Mouse (Mus musculus): ENCODE measurements around the gene Hsf2bp.
"Not testable (repeated sequence)": the region's sequence is repeated elsewhere in the genome, so short reads cannot be mapped to it uniquely, and the experiment has no call there.

Hsf2bp gene

GRCm38 (mm10) chr17:32035609-32036508 lies at the start of gene Hsf2bp, which contains the start of gene Rrp1b:
Gene Hsf2bp (minus strand): TSS chr17:32036349.
Gene Rrp1b (plus strand): TSS chr17:32036100.
- DNase-seq (ENCODE audit: low read depth, low spot score), result peak; percentile 88

- DNase-seq (ENCODE audit: low read depth, low spot score), result no peak
These were observed 47.2 kb upstream of the Hsf2bp start for GRCm38 (mm10) chr17:32083351-32083750.

DNA sequence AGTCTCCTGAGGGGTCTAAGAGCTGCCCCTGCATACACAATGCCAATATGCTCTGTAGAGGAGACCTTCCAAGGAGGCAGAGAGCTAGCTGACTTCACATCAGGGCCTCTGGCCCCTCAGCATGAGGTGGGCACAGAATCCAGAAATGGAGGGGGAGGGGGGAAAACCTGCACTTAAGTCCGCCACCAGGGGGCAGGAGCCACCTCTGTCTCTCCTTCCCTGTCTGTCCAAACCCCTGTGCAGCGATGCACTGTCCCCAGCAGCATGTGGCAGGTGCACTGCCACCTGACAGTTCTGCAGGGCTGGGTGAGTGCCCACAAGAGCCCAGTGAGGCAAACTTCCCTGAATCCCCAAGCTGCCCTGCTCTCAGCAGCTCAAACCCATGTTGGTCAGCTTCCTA lies 39.0 kb upstream of the Hsf2bp start:
- peak; percentile 81 for DNase-seq (ENCODE audit: low read depth, low spot score)

- no peak for DNase-seq (ENCODE audit: low read depth, low spot score)
These were observed 38.5 kb upstream of the Hsf2bp start for GRCm38 (mm10) chr17:32074658-32075057.

GRCm38 (mm10) chr17:32073359-32073758 lies 37.2 kb upstream of the Hsf2bp start:
- DNase-seq (ENCODE audit: low read depth, low spot score), result peak; percentile 76

GRCm38 (mm10) chr17:32068810-32069209 lies 32.7 kb upstream of the Hsf2bp start:
- DNase-seq (ENCODE audit: low read depth, low spot score), result no peak

DNA sequence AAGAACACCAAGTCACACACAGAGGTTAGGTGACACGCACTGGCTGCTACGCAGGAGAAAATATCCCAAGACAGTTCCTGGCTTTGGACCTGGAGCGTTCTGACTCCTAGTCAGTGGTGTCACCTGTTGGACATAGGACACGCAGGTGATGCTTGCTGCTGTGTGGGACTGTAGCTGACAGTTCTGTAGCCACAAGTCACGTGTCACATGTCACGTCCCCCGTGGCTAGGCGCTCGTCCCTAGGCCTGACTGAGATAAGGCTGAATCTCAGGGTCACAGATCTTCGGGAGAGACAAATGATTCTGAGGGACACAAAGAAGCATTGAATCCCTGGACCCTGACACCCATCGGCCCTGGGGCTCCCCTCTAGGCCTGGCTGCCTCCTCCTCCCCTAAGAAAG lies 32.2 kb upstream of the Hsf2bp start:
- DNase-seq (ENCODE audit: low read depth, low spot score), result no peak

DNA sequence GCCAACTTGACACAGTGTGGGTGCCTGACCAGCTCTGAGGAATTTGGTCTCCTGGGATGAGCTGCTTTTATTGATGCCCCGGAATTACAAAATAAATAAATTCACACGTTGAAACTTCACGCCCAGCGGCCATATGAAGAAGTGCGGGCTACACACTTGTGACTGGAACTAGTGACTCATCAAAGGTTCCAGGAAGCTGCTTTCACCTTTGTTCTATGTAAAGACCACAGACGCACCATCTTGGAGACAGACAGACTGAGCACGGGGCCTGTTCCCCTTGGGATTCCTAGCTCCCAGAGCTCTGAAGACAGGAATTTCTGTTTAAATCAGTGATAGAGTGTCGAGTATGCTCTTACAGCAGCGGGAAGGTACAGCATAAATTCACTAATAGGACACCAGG lies 31.4 kb upstream of the Hsf2bp start:
- peak; percentile 68 for DNase-seq (ENCODE audit: low read depth, low spot score)

DNA sequence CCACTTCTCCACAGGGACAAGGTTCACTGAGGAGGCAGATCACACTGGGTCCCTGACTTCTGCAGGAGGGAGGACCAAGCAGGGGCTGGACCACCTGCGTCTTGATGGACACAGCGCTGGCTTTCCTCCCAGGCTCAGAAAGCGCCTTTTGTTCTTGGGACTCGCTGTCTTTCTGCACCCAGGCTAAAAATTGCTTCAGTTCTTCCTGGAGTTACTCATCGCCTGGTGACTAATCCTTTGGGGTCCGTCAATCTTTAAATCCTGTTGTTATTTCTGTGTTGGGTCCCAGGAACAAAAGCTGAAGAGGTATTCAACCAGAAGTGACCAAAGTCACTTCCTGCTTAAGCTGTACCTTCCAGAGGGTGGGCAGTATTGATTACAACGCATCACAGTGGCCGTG lies 28.6 kb upstream of the Hsf2bp start:
- DNase-seq (ENCODE audit: low read depth, low spot score), result not testable (repeated sequence)

GRCm38 (mm10) chr17:32063654-32064053 lies 27.5 kb upstream of the Hsf2bp start:
- no peak for DNase-seq (ENCODE audit: low read depth, low spot score)

DNA sequence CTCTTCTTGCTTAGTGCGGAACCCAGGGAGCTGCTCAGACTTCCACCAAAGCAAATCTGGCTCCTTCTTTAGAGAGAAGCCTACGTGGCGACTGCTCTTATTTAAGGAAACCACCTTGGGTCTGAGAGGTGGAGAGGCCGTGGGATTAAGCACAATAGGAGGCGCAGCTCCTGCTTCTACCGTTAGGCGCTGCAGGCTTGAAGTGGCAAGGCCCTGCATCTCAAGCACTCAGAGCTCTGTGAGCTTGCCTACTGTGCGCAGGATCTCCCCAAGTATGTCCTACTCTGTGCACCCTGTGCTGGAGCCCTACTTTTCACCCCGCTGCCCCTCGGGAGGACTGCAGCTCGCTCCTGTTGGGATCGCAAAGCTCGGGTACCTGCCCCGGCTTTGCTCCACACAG lies 25.1 kb upstream of the Hsf2bp start:
- DNase-seq (ENCODE audit: low read depth, low spot score), result peak; percentile 67

GRCm38 (mm10) chr17:32059084-32059483 lies 22.9 kb upstream of the Hsf2bp start:
- DNase-seq (ENCODE audit: low read depth, low spot score), result no peak

GRCm38 (mm10) chr17:32057843-32058242 lies 21.7 kb upstream of the Hsf2bp start:
- DNase-seq (ENCODE audit: low read depth, low spot score), result peak; percentile 56

- DNase-seq (ENCODE audit: low read depth, low spot score), result no peak
These were observed 17.5 kb upstream of the Hsf2bp start for GRCm38 (mm10) chr17:32053677-32054076.

GRCm38 (mm10) chr17:32052237-32053080 lies 16.3 kb upstream of the Hsf2bp start:
- no peak for DNase-seq (ENCODE audit: low read depth, low spot score)

DNA sequence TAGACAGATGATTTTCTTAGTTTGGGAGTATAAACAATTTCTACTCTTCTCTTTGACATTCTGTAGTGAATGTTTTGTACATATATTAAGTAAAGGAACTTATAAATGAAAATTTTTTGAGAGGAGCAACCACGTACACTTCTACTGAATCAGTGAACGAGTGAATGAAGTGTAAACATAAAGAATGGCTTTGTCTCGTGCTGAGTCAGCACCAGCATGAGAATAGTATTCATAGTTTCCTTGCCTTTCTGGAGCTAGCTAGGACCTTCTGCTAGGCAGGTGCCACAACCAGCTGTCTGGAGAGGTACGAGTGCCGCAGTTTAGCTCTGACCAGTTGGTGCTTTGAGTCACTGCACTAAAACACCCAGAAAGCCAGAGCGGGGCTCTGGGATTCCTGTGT lies 14.5 kb upstream of the Hsf2bp start:
- no peak for DNase-seq (ENCODE audit: low read depth, low spot score)

DNA sequence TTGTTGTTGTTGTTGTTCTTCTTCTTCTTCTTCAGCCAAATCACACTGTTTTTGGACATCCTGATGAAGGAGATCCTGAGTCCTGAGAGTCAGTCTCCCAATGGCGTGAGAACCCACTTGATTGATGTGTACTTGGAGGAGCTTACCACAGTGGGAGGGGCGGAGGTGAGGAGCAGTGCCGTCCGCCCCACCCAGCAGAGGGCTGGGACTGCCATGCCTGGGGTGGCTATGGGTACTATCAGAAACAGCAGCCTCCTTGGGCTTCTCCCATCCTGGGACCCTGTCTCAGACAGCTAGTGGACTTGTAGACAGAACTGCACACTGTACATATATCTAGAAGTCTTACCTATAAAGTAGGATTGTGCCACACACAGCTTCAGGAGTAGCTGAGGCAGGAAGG lies 13.8 kb upstream of the Hsf2bp start:
- peak; percentile 34 for DNase-seq (ENCODE audit: low read depth, low spot score)

DNA sequence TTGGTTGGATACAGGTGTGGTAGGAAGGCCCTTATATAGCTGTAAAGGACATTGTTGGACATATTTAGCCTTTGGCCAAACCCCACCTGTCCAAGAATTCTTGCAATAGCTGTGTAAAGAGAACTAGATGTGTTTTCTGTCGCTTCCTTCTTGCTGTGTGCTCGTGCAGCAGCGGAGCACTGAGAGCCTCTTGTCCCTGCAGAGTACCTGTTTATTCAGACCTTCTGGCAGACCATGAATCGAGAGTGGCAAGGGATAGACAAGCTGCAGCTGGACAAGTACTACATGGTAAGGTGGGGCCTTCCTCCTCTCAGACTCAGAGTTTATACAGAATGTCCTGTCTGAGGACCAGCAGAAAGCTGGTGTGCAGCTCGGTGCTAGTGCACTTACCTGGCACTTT lies 12.2 kb upstream of the Hsf2bp start:
- no peak for DNase-seq (ENCODE audit: low read depth, low spot score)

DNA sequence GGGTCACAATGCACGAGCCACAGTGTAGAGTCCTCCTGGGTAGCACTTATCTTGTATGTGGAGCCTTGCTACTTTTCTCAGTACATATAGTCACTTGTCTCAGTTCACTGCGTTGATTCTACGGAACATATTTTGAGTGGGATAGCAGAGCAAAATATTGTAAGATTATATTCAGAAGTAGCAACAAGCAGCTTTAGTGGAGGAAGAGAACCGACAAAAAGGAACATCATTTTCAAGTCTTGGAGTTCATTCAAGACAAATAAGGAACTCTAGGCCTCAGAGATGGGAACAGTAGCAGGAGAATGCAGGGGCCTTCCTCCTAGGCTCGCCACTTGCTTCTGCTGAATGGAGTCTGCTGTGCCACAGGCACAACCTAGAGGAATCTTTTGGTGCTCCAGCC lies 10.4 kb upstream of the Hsf2bp start:
- DNase-seq (ENCODE audit: low read depth, low spot score), result no peak

- DNase-seq (ENCODE audit: low read depth, low spot score), result no peak
These were observed 4.1 kb upstream of the Hsf2bp start for GRCm38 (mm10) chr17:32040263-32040662.

- peak; percentile 48 for DNase-seq (ENCODE audit: low read depth, low spot score)
These were observed 625 bp upstream of the Hsf2bp start for GRCm38 (mm10) chr17:32036509-32037438.
